In genomic region chr8:122442356-122442755, GRCm38 (mm10) we compare ENCODE assay signal across 10 mouse cellular contexts. TPM values are rescaled to one million over a fixed set of nuclear protein-coding genes. Genes with fewer than 3 reads are reported as not detected.
DNase-seq lines count a peak whose midpoint lies in the region; ATAC-seq and TF ChIP-seq lines count a peak whose summit lies in the region.
"Had no signal": no experiment of that assay in that cellular context is flagged by ENCODE, and none has a peak within 500 bp of the region (broad histone marks: within the 10 kb centered on the region; RNA-seq: fewer than 3 reads in every experiment).

No protein-coding gene starts in this region.

- no peak for DNase-seq in heart, embryonic 10.5 days (ENCODE audit: low spot score)
- no peak for DNase-seq in heart, postnatal 4 days
- no peak for DNase-seq in CH12.LX (ENCODE audit: extremely low read depth)
- DNase-seq in forebrain, postnatal 0 days = no peak
- no peak for DNase-seq in embryo, embryonic 11 days
- DNase-seq in spleen, postnatal 4 days (ENCODE audit: low spot score in 2 of 2) = no peak
- DNase-seq in left cerebral cortex, postnatal 10 days (ENCODE audit: extremely low spot score in 1 of 2, low spot score in 2 of 2) = no peak
- DNase-seq: B cell, adult 2 months; cerebellum, adult 9-10 months had no signal

- H3K4me3 ChIP-seq in heart, embryonic 10.5 days = peak overlapping the region; percentile 79
- H3K4me3 ChIP-seq in CH12.LX (replicated peaks in 1 of 3; ENCODE audit: low read depth in 2 of 3, low read length in 2 of 3, poor library complexity in 1 of 3) = peak overlapping the region; percentile 74 to 81 (median 75)
- peak overlapping the region; percentile 84 for H3K4me3 ChIP-seq in forebrain, postnatal 0 days (ENCODE audit: low read depth, low read length)
- H3K4me3 ChIP-seq in liver, embryonic 16.5 days (ENCODE audit: low read depth, low read length) = peak overlapping the region; percentile 87

- peak overlapping the region; percentile 61 for H3K9ac ChIP-seq in CH12.LX (ENCODE audit: insufficient read depth, low read depth)
- H3K9ac ChIP-seq in forebrain, postnatal 0 days = peak overlapping the region; percentile 52
- H3K9ac ChIP-seq in liver, embryonic 16.5 days (ENCODE audit: low read depth, low read length) = peak overlapping the region; percentile 71

- peak overlapping the region; percentile 89 for H3K4me2 ChIP-seq in CH12.LX (ENCODE audit: insufficient read depth, low read depth, poor library complexity, severe bottlenecking)
- H3K4me2 ChIP-seq in forebrain, postnatal 0 days (ENCODE audit: low read depth) = peak overlapping the region; percentile 89
- peak overlapping the region; percentile 99 for H3K4me2 ChIP-seq in liver, embryonic 16.5 days (ENCODE audit: low read depth, low read length)

- dilution Hi-C loops in CH12.LX (cut with MboI; ENCODE audit: extremely low pct_ligation_motif_present, extremely low pct_unique_long_range_greater_than_20kb, low sequenced_read_pairs) = no loop called here

- no peak for TF ChIP-seq POLR2A in CH12.LX (IDR thresholded peaks at IDR 0.05; ENCODE audit: low read depth, low read length)

- TF ChIP-seq EP300 in CH12.LX (IDR thresholded peaks at IDR 0.05; ENCODE audit: low read length) = no peak

- no peaks in the 10 kb centered on the region for H3K27me3 ChIP-seq in heart, embryonic 10.5 days (ENCODE audit: insufficient read depth, poor library complexity, severe bottlenecking)
- H3K27me3 ChIP-seq in CH12.LX (replicated peaks) = no peaks in the 10 kb centered on the region
- no peaks in the 10 kb centered on the region for H3K27me3 ChIP-seq in forebrain, postnatal 0 days (ENCODE audit: insufficient read depth, low read length)
- no peaks in the 10 kb centered on the region for H3K27me3 ChIP-seq in liver, embryonic 16.5 days (ENCODE audit: control insufficient read depth, insufficient read depth, low read depth, low read length)

- intact Hi-C loops in left cerebral cortex, postnatal 10 days (cut with DNase I) = no loop called here

- peak overlapping the region; percentile 91 for H3K27ac ChIP-seq in heart, embryonic 10.5 days
- H3K27ac ChIP-seq in CH12.LX (ENCODE audit: insufficient read depth, low read depth) = no peak overlapping the region
- no peak overlapping the region for H3K27ac ChIP-seq in forebrain, postnatal 0 days (ENCODE audit: low read depth, low read length)
- no peak overlapping the region for H3K27ac ChIP-seq in liver, embryonic 16.5 days (ENCODE audit: low read length)

- H3K79me2 ChIP-seq in CH12.LX (replicated peaks; ENCODE audit: control insufficient read depth, extremely low read depth, insufficient read depth, poor library complexity, severe bottlenecking) = no peaks in the 10 kb centered on the region

- peaks cover 47% of the 10 kb centered on the region for H3K4me1 ChIP-seq in heart, embryonic 10.5 days
- H3K4me1 ChIP-seq in CH12.LX (ENCODE audit: control insufficient read depth in 1 of 2, insufficient read depth in 2 of 2) = peaks cover 4 to 47% of the 10 kb centered on the region in 2 experiments; a peak in 3 of 4 replicates
- H3K4me1 ChIP-seq in forebrain, postnatal 0 days (ENCODE audit: insufficient read depth) = peaks cover 12% of the 10 kb centered on the region
- H3K4me1 ChIP-seq in liver, embryonic 16.5 days (ENCODE audit: control insufficient read depth, low read depth, low read length) = peaks cover 29% of the 10 kb centered on the region

- H3K36me3 ChIP-seq in heart, embryonic 10.5 days = peaks cover 28% of the 10 kb centered on the region
- peaks cover 25 to 41% of the 10 kb centered on the region in 2 experiments for H3K36me3 ChIP-seq in CH12.LX (replicated peaks in 1 of 2; ENCODE audit: control insufficient read depth in 1 of 2, insufficient read depth in 1 of 2, low read length in 1 of 2)
- H3K36me3 ChIP-seq in forebrain, postnatal 0 days (ENCODE audit: insufficient read depth) = peaks cover 19% of the 10 kb centered on the region
- H3K36me3 ChIP-seq in liver, embryonic 16.5 days (ENCODE audit: control insufficient read depth, insufficient read depth) = no peaks in the 10 kb centered on the region; the same call in 1 of the 2 replicates

- WGBS in heart, embryonic 10.5 days = 28% methylated on average over 7 of the region's 7 CpGs
- WGBS in forebrain, postnatal 0 days = 13% methylated on average over 7 of the region's 7 CpGs
- WGBS in liver, embryonic 16.5 days (ENCODE audit: insufficient replicate concordance) = 49% methylated on average over 7 of the region's 7 CpGs

- TF ChIP-seq RAD21 in CH12.LX (IDR thresholded peaks at IDR 0.05; ENCODE audit: low read depth, low read length) = no peak

- no peak for TF ChIP-seq CTCF in CH12.LX (conservative IDR thresholded peaks at IDR 0.05 in 1 of 2, IDR thresholded peaks at IDR 0.05 in 1 of 2; ENCODE audit: low read depth in 2 of 2, low read length in 2 of 2)
- TF ChIP-seq CTCF in forebrain, postnatal 0 days (IDR thresholded peaks at IDR 0.05; ENCODE audit: low read depth) = no peak

- in situ Hi-C loops in CH12.LX (cut with MboI; ENCODE audit: low pct_ligation_motif_present, low pct_unique_long_range_greater_than_20kb, low sequenced_read_pairs) = loop anchor here (25.0 kb wide), 1 partner anchor 855 kb away; the partner anchor contains the start of genes Fbxo31 and Map1lc3b

- no peaks in the 10 kb centered on the region for H3K9me3 ChIP-seq in heart, embryonic 10.5 days
- peaks cover 4% of the 10 kb centered on the region for H3K9me3 ChIP-seq in CH12.LX (replicated peaks; ENCODE audit: low read length)
- H3K9me3 ChIP-seq in forebrain, postnatal 0 days (ENCODE audit: low read length) = no peaks in the 10 kb centered on the region
- no peaks in the 10 kb centered on the region for H3K9me3 ChIP-seq in liver, embryonic 16.5 days (replicated peaks; ENCODE audit: control insufficient read depth, low read length)

- ATAC-seq in forebrain, postnatal 0 days = no peak
- no peak for ATAC-seq in liver, embryonic 16.5 days (ENCODE audit: low read depth)

TF ChIP-seq in CH12.LX, 34 proteins besides CTCF, POLR2A, EP300 and RAD21 (continues in another document):
- TF ChIP-seq KAT2A (IDR thresholded peaks at IDR 0.05; ENCODE audit: insufficient replicate concordance, low read length) = no peak
- no peak for TF ChIP-seq CHD1 (IDR thresholded peaks at IDR 0.05; ENCODE audit: low read depth, low read length)
- TF ChIP-seq MAX (IDR thresholded peaks at IDR 0.05; ENCODE audit: low read length) = no peak
- TF ChIP-seq NRF1 (IDR thresholded peaks at IDR 0.05; ENCODE audit: low read depth, low read length) = no peak

RNA-seq across cellular contexts. Expression of gene Mvd, which starts 0.9 kb away (rescaled TPM):
- polyA plus RNA-seq in heart, embryonic 10.5 days (2016; fragmentation: Nextera tagmentation; extraction: Ambion mirVana) = 41.7 and 43.8 TPM in 2 replicates
- 1 to 10 TPM; 8.0 to 8.4 TPM for total RNA-seq in heart, postnatal 4 days (2021)
- total RNA-seq in CH12.LX (2012; rRNA removed) (42.5 and 54.0 TPM in 2 replicates), CH12.LX (2014; rRNA removed) (56.2 and 80.3 TPM in 2 replicates)
- 47.3 and 50.3 TPM in 2 replicates for polyA plus RNA-seq in CH12.LX (2012; ENCODE audit: insufficient read length, low read depth)
- total RNA-seq in forebrain, postnatal 0 days (2014; rRNA removed) = 53.4 and 84.0 TPM in 2 replicates
- 66.7 and 73.9 TPM in 2 replicates for polyA plus RNA-seq in forebrain, postnatal 0 days (2015; fragmentation: Nextera tagmentation; extraction: Ambion mirVana)
- 21.8 and 23.2 TPM in 2 replicates for polyA plus RNA-seq in liver, embryonic 16.5 days (2015; fragmentation: Nextera tagmentation; extraction: Ambion mirVana)
- total RNA-seq in left cerebral cortex, postnatal 10 days (2021) = 10 to 100 TPM; 44.8 to 50.1 TPM

RNA-seq across cellular contexts. Expression of gene Cyba, which starts 9.6 kb away (rescaled TPM):
- polyA plus RNA-seq in heart, embryonic 10.5 days (2016; fragmentation: Nextera tagmentation; extraction: Ambion mirVana) = 185 and 214 TPM in 2 replicates
- 10 to 100 TPM; 59.7 to 69.2 TPM for total RNA-seq in heart, postnatal 4 days (2021)
- 978 and 1,119 TPM in 2 replicates for total RNA-seq in CH12.LX (2012; rRNA removed)
- total RNA-seq in CH12.LX (2014; rRNA removed) = 450 and 466 TPM in 2 replicates
- polyA plus RNA-seq in CH12.LX (2012; ENCODE audit: insufficient read length, low read depth) = 848 and 1,050 TPM in 2 replicates
- total RNA-seq in forebrain, postnatal 0 days (2014; rRNA removed) = 14.2 and 17.9 TPM in 2 replicates
- polyA plus RNA-seq in forebrain, postnatal 0 days (2015; fragmentation: Nextera tagmentation; extraction: Ambion mirVana) = 37.9 and 40.6 TPM in 2 replicates
- 191 TPM in 2 replicates for polyA plus RNA-seq in liver, embryonic 16.5 days (2015; fragmentation: Nextera tagmentation; extraction: Ambion mirVana)
- total RNA-seq in left cerebral cortex, postnatal 10 days (2021) = 1 to 10 TPM; 7.8 to 9.6 TPM

RNA-seq across cellular contexts. Expression of gene Snai3, which starts 18.2 kb away (rescaled TPM):
- 2.3 and 6.6 TPM in 2 replicates for polyA plus RNA-seq in heart, embryonic 10.5 days (2016; fragmentation: Nextera tagmentation; extraction: Ambion mirVana)
- total RNA-seq in heart, postnatal 4 days (2021) = under 1 TPM; 0.55 to 0.63 TPM
- 0.47 and 1.0 TPM in 2 replicates for total RNA-seq in CH12.LX (2012; rRNA removed)
- 0.28 and 0.44 TPM in 2 replicates for total RNA-seq in CH12.LX (2014; rRNA removed)
- polyA plus RNA-seq in CH12.LX (2012; ENCODE audit: insufficient read length, low read depth) = 0.19 and 0.49 TPM in 2 replicates
- 0.23 TPM in 1 of 2 replicates, not detected in the other for total RNA-seq in forebrain, postnatal 0 days (2014; rRNA removed)
- not detected in 2 replicates for polyA plus RNA-seq in forebrain, postnatal 0 days (2015; fragmentation: Nextera tagmentation; extraction: Ambion mirVana)
- polyA plus RNA-seq in liver, embryonic 16.5 days (2015; fragmentation: Nextera tagmentation; extraction: Ambion mirVana) = 0.14 and 0.40 TPM in 2 replicates
- total RNA-seq in left cerebral cortex, postnatal 10 days (2021) = not detected

RNA-seq across cellular contexts. Expression of gene Il17c, which starts 20.5 kb away (rescaled TPM):
- polyA plus RNA-seq in heart, embryonic 10.5 days (2016; fragmentation: Nextera tagmentation; extraction: Ambion mirVana) = not detected in 2 replicates
- not detected for total RNA-seq in heart, postnatal 4 days (2021)
- total RNA-seq in CH12.LX (2012; rRNA removed) (0.21 TPM in 1 of 2 replicates, not detected in the other), CH12.LX (2014; rRNA removed) (not detected in 2 replicates)
- 0.33 TPM in 1 of 2 replicates, not detected in the other for polyA plus RNA-seq in CH12.LX (2012; ENCODE audit: insufficient read length, low read depth)
- total RNA-seq in forebrain, postnatal 0 days (2014; rRNA removed) = 0.67 TPM in 1 of 2 replicates, not detected in the other
- polyA plus RNA-seq in forebrain, postnatal 0 days (2015; fragmentation: Nextera tagmentation; extraction: Ambion mirVana) = not detected in 2 replicates
- polyA plus RNA-seq in liver, embryonic 16.5 days (2015; fragmentation: Nextera tagmentation; extraction: Ambion mirVana) = not detected in 2 replicates
- total RNA-seq in left cerebral cortex, postnatal 10 days (2021) = not detected

RNA-seq across cellular contexts. Expression of gene Rnf166, which starts 33.5 kb away (rescaled TPM):
- 37.1 and 38.8 TPM in 2 replicates for polyA plus RNA-seq in heart, embryonic 10.5 days (2016; fragmentation: Nextera tagmentation; extraction: Ambion mirVana)
- total RNA-seq in heart, postnatal 4 days (2021) = 10 to 100 TPM; 24.3 to 27.4 TPM
- 8.5 and 9.1 TPM in 2 replicates for total RNA-seq in CH12.LX (2012; rRNA removed)
- 6.5 and 7.7 TPM in 2 replicates for total RNA-seq in CH12.LX (2014; rRNA removed)
- 12.9 and 13.0 TPM in 2 replicates for polyA plus RNA-seq in CH12.LX (2012; ENCODE audit: insufficient read length, low read depth)
- 32.1 TPM in 2 replicates for total RNA-seq in forebrain, postnatal 0 days (2014; rRNA removed)
- 26.2 and 26.5 TPM in 2 replicates for polyA plus RNA-seq in forebrain, postnatal 0 days (2015; fragmentation: Nextera tagmentation; extraction: Ambion mirVana)
- polyA plus RNA-seq in liver, embryonic 16.5 days (2015; fragmentation: Nextera tagmentation; extraction: Ambion mirVana) = 12.7 and 14.0 TPM in 2 replicates
- total RNA-seq in left cerebral cortex, postnatal 10 days (2021) = 10 to 100 TPM; 14.2 to 16.3 TPM

Comparison
In these comparisons a context has a peak if more than half of its experiments do, and no peak if none do; other contexts are left out.
1. RNA of gene Cyba, which starts 9.6 kb away (total RNA-seq): 450 to 1,119 TPM in CH12.LX; 59.7 to 69.2 TPM in heart, postnatal 4 days, 14.2 to 17.9 TPM in forebrain, postnatal 0 days and 7.8 to 9.6 TPM in left cerebral cortex, postnatal 10 days; every median in the first group is over 4 times any median in the second.
2. Peak in every context shown above with its lines, with median percentiles within 50 percentile points of each other: H3K4me3 ChIP-seq, H3K4me2 ChIP-seq and H3K9ac ChIP-seq.